Mouse (Mus musculus) kidney, postnatal 0 days (tissue): Measurements from ENCODE around the gene Polq. TPM values are rescaled to one million over a fixed set of nuclear protein-coding genes. Genes with fewer than 3 reads are reported as not detected.
"Not testable (repeated sequence)": the region's sequence is repeated elsewhere in the genome, so short reads cannot be mapped to it uniquely, and the experiment has no call there.

ENCODE experiments used
- ATAC-seq: fragments of 200-750 bp; cut with Nextera tagmentation; replicated peaks from 2 replicates; pipeline ENCODE4 v1.8.0; 2017; ENCODE audit warnings: low read depth, moderate number of reproducible peaks, moderate TSS enrichment, moderate library complexity; ENCODE audit not compliant: low FRiP score
- DNase-seq: peaks from one replicate; pipeline ENCODE4 v3.0.0-alpha.2; 2016; ENCODE audit warnings: low spot score
- H3K27ac ChIP-seq: fragments of 300-500 bp; sonication (generic); 2 replicates; pipeline ENCODE4 v1.5.1; 2014; ENCODE audit warnings: mild to moderate bottlenecking
- H3K27me3 ChIP-seq: fragments of 300-500 bp; sonication (generic); 2 replicates; pipeline ENCODE4 v1.6.1; 2014; ENCODE audit warnings: low read length, mixed read lengths; ENCODE audit not compliant: insufficient read depth
- H3K36me3 ChIP-seq: fragments of 300-500 bp; sonication (generic); 2 replicates; pipeline ENCODE4 v1.6.1; 2014; ENCODE audit warnings: low read length, mixed read lengths; ENCODE audit not compliant: insufficient read depth
- H3K4me1 ChIP-seq: fragments of 300-500 bp; sonication (generic); replicated peaks from 2 replicates; pipeline ENCODE4 v1.6.1; 2014; ENCODE audit warnings: antibody characterized with exemption, low read length, mixed read lengths; ENCODE audit not compliant: insufficient read depth
- H3K4me2 ChIP-seq: fragments of 300-500 bp; sonication (generic); 2 replicates; pipeline ENCODE4 v1.6.1; 2014; ENCODE audit warnings: mild to moderate bottlenecking, low read length, moderate library complexity, mixed read lengths
- H3K4me3 ChIP-seq: fragments of 300-500 bp; sonication (generic); replicated peaks from 2 replicates; pipeline ENCODE4 v1.5.1; 2014; ENCODE audit warnings: low read depth, low read length
- H3K9ac ChIP-seq: fragments of 300-500 bp; sonication (generic); 2 replicates; pipeline ENCODE4 v1.6.1; 2014; ENCODE audit warnings: low read depth, low read length
- H3K9me3 ChIP-seq: fragments of 300-500 bp; sonication (generic); replicated peaks from 2 replicates; pipeline ENCODE4 v1.6.1; 2016; ENCODE audit warnings: low read length, inconsistent platforms, mixed read lengths
- CTCF ChIP-seq: IDR thresholded peaks from 2 replicates; pipeline ENCODE4 v1.5.1; 2016; ENCODE audit warnings: antibody characterized with exemption, low read depth, mild to moderate bottlenecking, moderate library complexity
- WGBS: fragments of 180-500 bp; shearing (Covaris S2); extraction: QIAGEN DNeasy Blood & Tissue Kit; methylation state at CpG from one replicate; pipeline ENCODE4 v1.1.7; 2014; 5-methylcytosine and 5-hydroxymethylcytosine counted together
- polyA plus RNA-seq: library from polyadenylated mRNA; unstranded; fragments of >200 nt; fragmentation: Nextera tagmentation; extraction: Ambion mirVana; gene quantifications from 2 replicates; pipeline ENCODE4 v1.2.1, GENCODE M21; 2015

Gene Polq
- polyA plus RNA-seq, 1 experiment from 2014 or later: 1.9 TPM

GRCm38 (mm10) chr16:37061261-37061660 is 49.7 kb downstream of the Polq start:
- no peak for DNase-seq
- no peak overlapping the region for H3K27ac ChIP-seq
- H3K4me1 ChIP-seq: no peaks in the 10 kb centered on the region
- peaks cover 22% of the 10 kb centered on the region; the same call in 1 of the 2 replicates for H3K36me3 ChIP-seq
- no peaks in the 10 kb centered on the region for H3K27me3 ChIP-seq
- over 99% methylated on average over 4 of the region's 4 CpGs for WGBS
- no peak for ATAC-seq
- no peak for TF ChIP-seq CTCF
- no peak overlapping the region for H3K4me2 ChIP-seq
- H3K9me3 ChIP-seq: no peaks in the 10 kb centered on the region
- no peak overlapping the region for H3K4me3 ChIP-seq
- H3K9ac ChIP-seq: no peak overlapping the region

DNA sequence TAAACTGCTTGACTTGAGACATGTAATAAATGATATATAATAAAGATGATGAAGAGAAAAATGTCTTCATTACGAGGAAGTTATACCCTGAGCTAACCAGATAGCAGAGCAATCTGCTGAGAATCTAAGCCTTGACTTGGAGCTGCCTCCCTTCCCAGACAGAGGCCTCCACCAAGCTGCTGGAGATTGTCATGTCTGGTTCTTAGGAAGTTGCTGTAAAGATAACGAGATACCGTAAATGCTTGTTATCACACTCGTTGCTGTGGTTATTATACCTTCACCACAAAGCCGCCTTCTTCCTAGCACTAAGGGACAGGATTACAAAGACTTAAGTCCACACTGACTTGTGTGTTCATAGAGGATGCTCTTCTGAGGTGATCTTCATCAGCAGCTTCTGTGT is 60.8 kb downstream of the Polq start:
- 67% methylated on average over 5 of the region's 5 CpGs for WGBS
- no peak for TF ChIP-seq CTCF
- Histone ChIP-seq H3K27me3 (no peaks in the 10 kb centered on the region), H3K27ac (no peak overlapping the region), H3K9me3 (no peaks in the 10 kb centered on the region), H3K4me3 (no peak overlapping the region), H3K4me2 (no peak overlapping the region), H3K4me1 (no peaks in the 10 kb centered on the region), H3K9ac (no peak overlapping the region), H3K36me3 (0 out of 2 replicates have a peak, but pooled peaks cover 3% of the 10 kb centered on the region)
- DNase-seq: no peak
- no peak for ATAC-seq

DNA sequence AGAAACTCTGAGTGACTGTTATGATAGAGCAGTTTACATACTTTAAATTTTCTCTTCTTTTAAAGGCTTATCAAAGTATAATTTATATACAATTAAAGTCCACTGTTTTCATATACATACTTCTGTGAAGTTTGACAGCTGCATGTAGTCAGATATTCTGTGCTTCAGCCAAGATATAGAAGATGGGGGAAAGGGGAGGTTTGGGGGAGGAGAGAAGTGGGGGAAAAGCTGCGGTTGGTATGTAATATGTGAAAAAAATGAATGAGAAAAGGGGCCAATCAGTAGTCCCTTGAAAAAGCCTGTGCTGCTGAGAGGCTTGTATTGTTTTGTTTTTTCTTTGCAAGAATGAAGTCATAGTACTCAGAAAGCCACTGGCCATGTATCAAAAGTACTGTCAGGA is 78.1 kb downstream of the Polq start:
- DNase-seq (peak; percentile 84), ATAC-seq (no peak)
- 0 out of 2 replicates have a peak overlapping the region, but pooled peaks have one; percentile 39 for H3K27ac ChIP-seq
- no peaks in the 10 kb centered on the region for H3K36me3 ChIP-seq
- no peak overlapping the region for H3K4me2 ChIP-seq
- 67% methylated on average over 1 of the region's 1 CpGs for WGBS
- no peak overlapping the region for H3K4me3 ChIP-seq
- H3K27me3 ChIP-seq: no peaks in the 10 kb centered on the region
- H3K9ac ChIP-seq: no peak overlapping the region
- no peaks in the 10 kb centered on the region for H3K4me1 ChIP-seq
- no peak for TF ChIP-seq CTCF
- no peaks in the 10 kb centered on the region for H3K9me3 ChIP-seq

DNA sequence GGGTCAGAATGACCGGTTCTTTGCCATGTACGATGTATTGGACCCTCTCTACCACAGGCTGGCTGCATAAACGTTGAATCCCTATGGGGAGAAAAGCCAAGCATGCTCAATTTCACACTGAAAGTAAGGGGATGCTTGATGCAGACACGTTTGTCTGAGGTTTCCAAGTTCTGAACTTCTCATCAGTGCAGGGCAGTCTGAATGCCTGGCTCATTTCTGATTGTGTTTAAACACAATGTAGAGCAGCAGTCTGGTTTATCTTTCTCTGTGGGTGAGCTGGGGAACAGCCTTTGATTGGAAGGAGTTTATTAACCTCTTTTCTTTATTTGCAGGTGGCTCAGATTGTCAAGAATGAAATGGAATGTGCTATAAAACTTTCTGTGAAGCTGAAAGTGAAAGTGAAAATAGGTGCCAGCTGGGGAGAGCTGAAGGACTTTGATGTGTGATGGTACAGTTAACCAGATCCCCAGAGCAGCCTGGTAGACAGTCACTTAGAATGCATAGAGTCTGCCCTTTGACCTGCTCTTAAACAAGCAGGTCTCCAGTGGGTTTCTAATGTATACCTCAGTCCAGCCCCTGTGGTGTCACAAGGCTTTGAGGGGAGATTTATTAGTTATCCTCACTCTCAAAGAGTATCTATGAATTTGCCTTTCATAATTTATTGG is 82.7 kb downstream of the Polq start:
- no peak overlapping the region for H3K27ac ChIP-seq
- no peak overlapping the region for H3K4me2 ChIP-seq
- DNase-seq (no peak), ATAC-seq (no peak)
- no peaks in the 10 kb centered on the region for H3K9me3 ChIP-seq
- H3K4me3 ChIP-seq: no peak overlapping the region
- H3K4me1 ChIP-seq: no peaks in the 10 kb centered on the region
- no peak overlapping the region for H3K9ac ChIP-seq
- no peaks in the 10 kb centered on the region for H3K27me3 ChIP-seq
- WGBS: 76% methylated on average over 4 of the region's 4 CpGs
- no peaks in the 10 kb centered on the region for H3K36me3 ChIP-seq
- no peak for TF ChIP-seq CTCF

- no peaks in the 10 kb centered on the region for H3K27me3 ChIP-seq
- WGBS: 23% methylated on average over 5 of the region's 5 CpGs
- no peaks in the 10 kb centered on the region for H3K36me3 ChIP-seq
- no peak overlapping the region for H3K27ac ChIP-seq
- H3K4me1 ChIP-seq: no peaks in the 10 kb centered on the region
- H3K9me3 ChIP-seq: no peaks in the 10 kb centered on the region
- no peak overlapping the region for H3K9ac ChIP-seq
- no peak overlapping the region for H3K4me2 ChIP-seq
- ATAC-seq (no peak), DNase-seq (no peak)
- H3K4me3 ChIP-seq: no peak overlapping the region
- TF ChIP-seq CTCF: no peak
Observed at GRCm38 (mm10) chr16:37108763-37109162, 97.2 kb downstream of the Polq start.

GRCm38 (mm10) chr16:37109285-37109684 is 97.7 kb downstream of the Polq start:
- H3K9ac ChIP-seq: no peak overlapping the region
- H3K27ac ChIP-seq: no peak overlapping the region
- H3K4me1 ChIP-seq: no peaks in the 10 kb centered on the region
- peak; percentile 91 for TF ChIP-seq CTCF
- no peaks in the 10 kb centered on the region for H3K27me3 ChIP-seq
- DNase-seq: peak; percentile 90
- H3K36me3 ChIP-seq: no peaks in the 10 kb centered on the region
- ATAC-seq: peak; percentile 80
- 25% methylated on average over 3 of the region's 3 CpGs for WGBS
- H3K4me3 ChIP-seq: no peak overlapping the region
- H3K4me2 ChIP-seq: no peak overlapping the region
- no peaks in the 10 kb centered on the region for H3K9me3 ChIP-seq

- H3K27me3 ChIP-seq, ATAC-seq, H3K4me1 ChIP-seq, H3K9ac ChIP-seq, H3K36me3 ChIP-seq, H3K9me3 ChIP-seq, H3K4me3 ChIP-seq, H3K27ac ChIP-seq, H3K4me2 ChIP-seq, DNase-seq: not testable (repeated sequence)
- WGBS: 90% methylated on average over 1 of the region's 1 CpGs
Observed at GRCm38 (mm10) chr16:37125190-37125589, 113.6 kb downstream of the Polq start.

Other genes starting within 250 kb of the Polq start
- gene Slc15a2, start 226.8 kb upstream of the Polq start, polyA plus RNA-seq: 44.5 and 56.0 TPM in 2 replicates
- gene Iqcb1, start 183.4 kb upstream of the Polq start, polyA plus RNA-seq: 21.8 and 24.2 TPM in 2 replicates
- 22.7 and 24.6 TPM in 2 replicates for gene Eaf2, start 136.8 kb upstream of the Polq start, polyA plus RNA-seq
- gene Golgb1, start 136.6 kb upstream of the Polq start, polyA plus RNA-seq: 101 and 115 TPM in 2 replicates
- 4.8 and 4.9 TPM in 2 replicates for gene Hcls1, start 76.8 kb upstream of the Polq start, polyA plus RNA-seq
- gene Fbxo40, start 21.3 kb upstream of the Polq start, polyA plus RNA-seq: 1.6 and 1.8 TPM in 2 replicates